Comparison of ENCODE assay signal across 8 mouse cellular contexts in genomic region chr5:135258280-135259150, GRCm38 (mm10). TPM values are rescaled to one million over a fixed set of nuclear protein-coding genes. Genes with fewer than 3 reads are reported as not detected.
A peak's percentile ranks its signal among the peaks of the same experiment; 100 is the strongest.
DNase-seq lines count a peak whose midpoint lies in the region; ATAC-seq lines count a peak whose summit lies in the region.

No protein-coding gene starts in this region.

- no peaks in the 10 kb centered on the region for H3K36me3 ChIP-seq in lung, embryonic 15.5 days
- H3K36me3 ChIP-seq in hindbrain, embryonic 14.5 days (replicated peaks; ENCODE audit: control insufficient read depth, insufficient read depth) = no peaks in the 10 kb centered on the region
- H3K36me3 ChIP-seq in neural tube, embryonic 12.5 days = no peaks in the 10 kb centered on the region

- H3K9ac ChIP-seq in lung, embryonic 15.5 days = peak overlapping the region; percentile 43
- peak overlapping the region; percentile 50 for H3K9ac ChIP-seq in hindbrain, embryonic 14.5 days
- H3K9ac ChIP-seq in neural tube, embryonic 12.5 days = peak overlapping the region; percentile 54

- peak overlapping the region; percentile 56 for H3K4me2 ChIP-seq in lung, embryonic 15.5 days
- peak overlapping the region; percentile 45 for H3K4me2 ChIP-seq in hindbrain, embryonic 14.5 days (replicated peaks)
- peak overlapping the region; percentile 48 for H3K4me2 ChIP-seq in neural tube, embryonic 12.5 days (replicated peaks)

- no peaks in the 10 kb centered on the region for H3K27me3 ChIP-seq in lung, embryonic 15.5 days
- H3K27me3 ChIP-seq in hindbrain, embryonic 14.5 days (ENCODE audit: control insufficient read depth, insufficient read depth, low read length) = no peaks in the 10 kb centered on the region
- H3K27me3 ChIP-seq in neural tube, embryonic 12.5 days (replicated peaks) = no peaks in the 10 kb centered on the region

- intact Hi-C loops in gastrocnemius, postnatal 14 days (cut with DNase I; ENCODE audit: low total_unique reads) = no loop called here

- ATAC-seq in lung, embryonic 15.5 days (ENCODE audit: borderline replicate concordance, extremely low read depth, low FRiP score, low TSS enrichment) = 0 out of 2 replicates have a peak, but pooled peaks have one; percentile 17
- 0 out of 2 replicates have a peak, but pooled peaks have one; percentile 45 for ATAC-seq in hindbrain, embryonic 14.5 days (ENCODE audit: low FRiP score)
- no peak for ATAC-seq in neural tube, embryonic 12.5 days (ENCODE audit: low FRiP score, low read depth)

- 24% methylated on average over 30 of the region's 30 CpGs for WGBS in lung, embryonic 15.5 days
- 14% methylated on average over 30 of the region's 30 CpGs for WGBS in hindbrain, embryonic 14.5 days
- 22% methylated on average over 30 of the region's 30 CpGs for WGBS in neural tube, embryonic 12.5 days

- peaks cover 16% of the 10 kb centered on the region for H3K4me1 ChIP-seq in lung, embryonic 15.5 days
- 0 out of 2 replicates have a peak, but pooled peaks cover 5% of the 10 kb centered on the region for H3K4me1 ChIP-seq in hindbrain, embryonic 14.5 days (replicated peaks; ENCODE audit: control insufficient read depth, insufficient read depth, low read length)
- peaks cover 19% of the 10 kb centered on the region for H3K4me1 ChIP-seq in neural tube, embryonic 12.5 days

- no peaks in the 10 kb centered on the region for H3K9me3 ChIP-seq in lung, embryonic 15.5 days
- no peaks in the 10 kb centered on the region for H3K9me3 ChIP-seq in hindbrain, embryonic 14.5 days (ENCODE audit: control insufficient read depth, low read length)
- no peaks in the 10 kb centered on the region for H3K9me3 ChIP-seq in neural tube, embryonic 12.5 days

- H3K27ac ChIP-seq in lung, embryonic 15.5 days = peak overlapping the region; percentile 32
- peak overlapping the region; percentile 81 for H3K27ac ChIP-seq in hindbrain, embryonic 14.5 days
- peak overlapping the region; percentile 67 for H3K27ac ChIP-seq in neural tube, embryonic 12.5 days

- peak; percentile 24 for DNase-seq in gastrocnemius, postnatal 25 days
- DNase-seq in gastrocnemius, postnatal 14 days = no peak
- no peak for DNase-seq in lung, postnatal 36 days
- DNase-seq in hindbrain, embryonic 14.5 days (ENCODE audit: low spot score) = peak; percentile 60
- DNase-seq in B cell, adult 2 months = no peak
- DNase-seq in frontal cortex, postnatal 25 days (ENCODE audit: low spot score in 2 of 2) = no peak

- peak overlapping the region; percentile 28 for H3K4me3 ChIP-seq in lung, embryonic 15.5 days
- peak overlapping the region; percentile 17; the same call in 1 of the 2 replicates for H3K4me3 ChIP-seq in hindbrain, embryonic 14.5 days (replicated peaks; ENCODE audit: low read length)
- H3K4me3 ChIP-seq in neural tube, embryonic 12.5 days = no peak overlapping the region

RNA-seq across cellular contexts. Expression of gene Fzd9, which starts 7.5 kb away (rescaled TPM):
- 10 to 100 TPM; 13.0 to 35.9 TPM for total RNA-seq in gastrocnemius, postnatal 25 days (2021)
- 10 to 100 TPM in 1 of 2 experiments, 1 to 10 TPM in 1; 9.9 to 12.1 TPM for total RNA-seq in gastrocnemius, postnatal 14 days (2021)
- polyA plus RNA-seq in lung, embryonic 15.5 days (2015; fragmentation: Nextera tagmentation; extraction: Ambion mirVana) = 0.61 and 1.1 TPM in 2 replicates
- polyA plus RNA-seq in hindbrain, embryonic 14.5 days (2014; fragmentation: Nextera tagmentation; extraction: Ambion mirVana) = 14.7 and 15.9 TPM in 2 replicates
- polyA plus RNA-seq in neural tube, embryonic 12.5 days (2016; fragmentation: Nextera tagmentation; extraction: Ambion mirVana) = 11.9 and 14.5 TPM in 2 replicates

Comparison
In these comparisons a context has a peak if more than half of its experiments do, and no peak if none do; other contexts are left out.
1. DNase-seq: peak in gastrocnemius, postnatal 25 days (single experiment) and hindbrain, embryonic 14.5 days (single experiment); none in gastrocnemius, postnatal 14 days (single experiment), lung, postnatal 36 days (single experiment), B cell, adult 2 months (0 of 2) and frontal cortex, postnatal 25 days (0 of 2).
2. Peak in every context shown above with its lines, with median percentiles within 50 percentile points of each other: H3K27ac ChIP-seq, H3K4me2 ChIP-seq and H3K9ac ChIP-seq.